Mouse (Mus musculus): ENCODE data around the gene Ptpn14.

- no peak for TF ChIP-seq POLR2A (IDR thresholded peaks at IDR 0.05; ENCODE audit: control insufficient read depth, extremely low read depth, insufficient read depth, low read length, poor library complexity)
- TF ChIP-seq CTCF (IDR thresholded peaks at IDR 0.05; ENCODE audit: borderline replicate concordance, control insufficient read depth, extremely low read depth, insufficient read depth, low read length, poor library complexity) = no peak
Measured at GRCm38 (mm10) chr1:189715915-189716797, 11.9 kb upstream of the Ptpn14 start.

All from thymus, adult 2 months (tissue).